Mouse (Mus musculus) left cerebral cortex, postnatal 14 days (tissue): ENCODE data around the gene Zfp507. TPM values are rescaled to one million over a fixed set of nuclear protein-coding genes. Genes with fewer than 3 reads are reported as not detected.

Source experiments
- DNase-seq, 2 experiments: peaks; one replicate each; pipeline ENCODE4 v3.0.0; 2021 to 2022; ENCODE audit warnings: low spot score in 2 of 2, mixed read lengths in 1 of 2
- intact Hi-C: fragments of 180-260 bp; cut with DNase I; formaldehyde crosslinking; loops from one replicate; pipeline ENCODE4 v1.15.1; 2025
- long read RNA-seq, 2 experiments: library from polyadenylated mRNA; stranded (forward); transcript quantifications; one replicate each; pipeline ENCODE4 v2.0.0; 2021
- total RNA-seq, 2 experiments: library from RNA; stranded (reverse); gene quantifications; 2 replicates each; pipeline ENCODE4 v1.2.3; 2021

Gene Zfp507
- 10 to 100 TPM; 25.2 to 27.1 TPM for total RNA-seq
- long read RNA-seq, experiment 1, full-length matches to known transcripts, result 6 of 11 reads
- long read RNA-seq, experiment 1, partial matches to known transcripts, result 0 of 11 reads
- long read RNA-seq, experiment 1, other reads (novel, unspliced or antisense), result 5 of 11 reads
- long read RNA-seq, experiment 2, partial matches to known transcripts, result 1 of 3 reads
- long read RNA-seq, experiment 2, other reads (novel, unspliced or antisense), result 1 of 3 reads

DNA sequence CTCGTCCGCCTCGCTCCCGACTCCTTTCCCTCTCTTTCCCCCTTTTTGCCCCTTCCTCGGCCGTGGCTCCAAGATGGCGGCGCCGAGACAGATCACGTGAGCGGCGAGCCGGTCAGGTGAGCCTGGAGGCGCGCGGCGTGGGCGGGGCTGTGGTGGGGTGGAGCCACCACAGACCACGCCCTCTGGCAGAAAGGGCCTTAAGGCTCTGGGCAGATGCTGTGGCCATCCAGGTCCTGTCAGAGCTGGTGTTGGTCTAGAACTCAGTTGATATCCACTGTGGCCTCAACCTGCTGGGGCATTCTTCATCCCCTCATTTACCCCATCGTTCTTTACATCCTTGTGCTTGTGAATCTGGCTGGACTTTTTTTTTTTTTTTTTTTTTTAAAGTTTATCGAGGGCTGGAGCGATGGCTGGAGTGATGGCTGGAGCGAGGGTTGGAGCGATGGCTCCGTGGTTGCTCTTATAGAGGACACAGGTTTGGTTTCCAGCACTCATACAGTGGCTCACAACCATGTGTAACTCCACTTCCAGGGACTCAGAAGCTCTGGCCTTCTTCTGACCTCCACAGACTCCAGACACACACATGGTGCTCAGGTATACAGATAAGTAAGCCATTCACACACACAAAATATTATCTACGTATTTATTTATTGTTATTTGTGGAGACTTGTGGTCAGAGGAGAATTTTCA, at the start of gene Zfp507:
Gene Zfp507 (minus strand): TSS at position 98 of the 690 bp plus-strand sequence.
- DNase-seq, result peak; percentile 87 to 88
- intact Hi-C loops, result no loop called here

DNA sequence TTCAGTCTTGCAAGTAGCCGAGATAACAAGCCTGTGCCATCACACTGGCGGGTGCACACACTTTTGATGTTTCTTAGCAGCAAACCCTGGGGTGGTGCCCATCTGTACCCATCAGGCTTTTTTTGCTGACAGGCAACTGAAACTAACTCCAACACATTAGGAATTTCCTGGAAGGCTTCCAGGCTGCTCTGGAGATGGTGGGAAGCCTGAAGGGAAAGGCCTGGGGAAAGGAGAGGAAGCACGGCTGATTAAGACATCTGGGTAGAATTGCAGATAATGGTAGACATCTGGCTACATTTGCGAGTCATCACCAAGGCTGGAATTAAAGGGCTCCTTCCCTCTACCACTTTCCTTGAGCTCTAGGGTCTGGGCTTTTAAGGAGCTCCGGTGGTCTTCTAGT, 47.6 kb upstream of the Zfp507 start:
- peak; percentile 14 to 40 for DNase-seq
- intact Hi-C loops, result no loop called here

DNA sequence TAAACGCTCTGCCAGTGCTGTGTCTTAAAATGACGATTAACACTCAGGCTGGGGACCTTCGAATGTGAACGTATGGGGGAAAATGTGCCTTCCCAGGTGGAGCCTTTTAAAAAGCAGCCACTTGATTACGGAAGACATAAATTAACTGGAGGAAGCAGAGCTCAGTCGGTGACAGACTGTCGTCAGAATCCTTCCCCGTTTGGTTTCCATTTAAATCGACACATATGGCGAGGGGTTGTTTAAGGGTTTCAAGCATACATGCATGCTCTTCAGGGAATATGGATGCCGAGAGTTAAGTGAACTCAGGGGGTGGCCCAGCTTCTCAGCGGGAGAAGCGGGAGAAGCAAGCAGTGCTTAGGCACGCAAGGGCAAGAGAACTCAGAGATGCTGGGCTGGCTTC, 45.7 kb upstream of the Zfp507 start:
- DNase-seq, result no peak
- intact Hi-C loops, result no loop called here

DNA sequence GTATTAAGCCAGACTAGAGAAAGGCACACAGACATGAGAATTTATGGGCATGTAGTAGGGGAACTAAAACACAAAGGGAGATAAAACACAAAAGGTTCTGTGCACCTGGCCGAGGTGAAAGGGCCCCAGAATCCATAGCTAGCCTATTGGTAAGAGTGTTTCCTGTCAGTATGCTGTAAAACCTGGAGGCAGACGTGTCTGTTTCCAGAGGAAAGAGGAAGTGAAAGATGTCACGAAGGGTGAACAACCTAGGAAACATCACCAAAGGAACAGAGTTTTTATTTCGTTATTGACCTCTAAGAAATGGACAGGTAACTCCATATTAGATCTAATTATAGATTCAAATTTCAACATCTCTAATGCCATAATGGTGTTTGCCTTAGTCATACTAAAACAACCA, 37.7 kb upstream of the Zfp507 start:
- DNase-seq, result no peak
- intact Hi-C loops, result no loop called here

DNA sequence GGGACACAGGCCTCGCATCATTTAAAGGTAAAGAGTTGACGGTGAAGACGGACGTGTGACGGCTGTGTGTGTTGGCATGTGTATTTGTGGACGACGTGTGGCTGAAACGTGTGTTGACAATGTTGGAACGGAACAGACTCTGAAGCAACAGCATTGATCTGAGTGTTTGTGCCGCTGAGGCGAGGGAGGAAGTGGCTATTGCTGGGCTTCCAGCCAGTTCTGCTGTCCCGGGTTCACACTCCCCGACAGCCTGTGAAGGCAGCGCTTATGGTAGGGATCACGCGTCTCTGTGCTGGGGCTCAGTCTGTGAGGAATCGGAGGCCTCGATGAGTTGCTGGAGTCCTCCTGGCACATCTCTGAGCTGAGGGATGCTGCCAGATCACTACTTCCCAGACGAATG, 34.0 kb upstream of the Zfp507 start:
- peak; percentile 26 to 42 for DNase-seq
- intact Hi-C loops, result no loop called here

DNA sequence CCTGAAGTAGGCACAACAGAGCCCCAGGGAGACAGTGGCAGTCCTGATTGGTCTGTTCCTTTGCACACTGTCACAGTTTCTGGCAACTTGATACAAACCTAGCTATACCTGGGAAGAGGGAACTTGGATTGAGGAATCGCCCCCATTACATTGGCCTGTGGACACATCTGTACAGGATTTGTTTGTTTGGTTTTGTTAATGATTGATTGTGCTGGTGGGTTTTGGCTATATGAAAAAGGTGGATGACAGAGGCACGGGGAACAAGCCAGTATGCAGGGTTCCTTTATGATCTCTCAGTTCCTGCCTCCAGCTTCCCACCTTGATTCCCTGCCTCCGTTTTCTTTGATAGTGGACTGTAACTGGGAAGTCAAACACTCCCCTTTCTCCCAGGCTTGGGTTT, 33.6 kb upstream of the Zfp507 start:
- DNase-seq, result no peak
- intact Hi-C loops, result no loop called here

DNA sequence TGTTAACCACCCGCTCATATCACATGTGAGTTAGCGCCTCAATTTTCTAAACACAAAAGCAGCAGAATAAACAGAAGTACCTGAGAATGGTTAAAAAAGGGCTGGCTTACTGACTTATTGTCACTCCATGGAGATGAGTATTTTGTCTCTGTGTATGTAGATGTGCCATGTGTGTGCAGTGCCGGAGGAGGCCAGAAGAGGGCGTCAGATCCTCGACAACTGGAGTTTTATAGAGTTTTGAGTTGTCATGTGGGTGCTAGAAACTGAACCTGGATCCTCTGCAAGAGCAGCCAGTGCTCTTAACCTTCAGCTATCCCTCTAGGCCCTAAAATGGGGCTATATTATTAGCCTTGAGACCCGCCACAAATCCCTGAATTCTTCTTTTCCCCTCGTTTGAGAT, 27.3 kb upstream of the Zfp507 start:
- DNase-seq, result no peak

DNA sequence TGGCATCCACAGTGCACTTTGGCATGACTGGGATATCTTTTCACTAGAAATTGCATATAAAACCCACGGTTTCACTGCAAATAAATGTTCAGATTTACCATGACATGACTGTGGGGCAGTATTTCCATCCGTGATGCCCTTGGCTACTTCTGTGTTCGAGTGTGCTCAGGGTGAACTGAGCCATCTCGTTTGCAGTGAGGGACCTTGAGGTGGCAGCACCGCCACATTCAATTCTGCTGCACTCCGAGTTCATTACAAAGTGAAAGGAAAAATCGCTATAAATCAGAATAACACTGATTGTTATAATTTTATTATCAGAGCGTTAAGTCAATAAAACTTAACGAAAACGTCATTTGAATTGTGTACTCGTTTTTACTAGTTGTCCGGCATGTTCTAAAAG, 21.1 kb upstream of the Zfp507 start:
- DNase-seq, result peak; percentile 47 to 59
- intact Hi-C loops, result loop anchor here (10.0 kb wide), 1 partner anchor 1521 kb away; no protein-coding TSS in a partner anchor

More for the DNA sequence above, 27.3 kb upstream of the Zfp507 start:
- intact Hi-C loops, result no loop called here

DNA sequence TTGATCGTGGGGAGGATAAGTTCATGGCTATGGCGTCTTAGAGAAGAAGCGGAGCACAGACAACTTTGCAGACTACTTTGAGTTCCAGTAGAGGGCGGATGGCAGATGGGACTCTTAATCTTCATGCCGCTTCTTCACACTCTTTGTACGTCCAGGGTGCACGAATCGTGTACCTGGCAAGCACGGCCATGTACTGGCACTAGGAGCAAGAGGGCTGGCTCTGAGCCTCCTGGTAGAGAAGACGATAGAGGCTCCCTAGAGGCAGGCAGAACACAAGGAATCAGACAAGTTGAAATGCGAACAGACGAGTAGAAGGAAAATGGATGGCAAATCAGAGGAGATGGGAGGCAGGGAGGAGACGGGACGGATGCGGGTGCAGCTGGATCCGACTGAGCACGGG, 19.5 kb upstream of the Zfp507 start:
- intact Hi-C loops, result loop anchor here (10.0 kb wide), 1 partner anchor 1522 kb away; no protein-coding TSS in a partner anchor
- DNase-seq, result peak in 1 of 2 experiments; percentile 18

DNA sequence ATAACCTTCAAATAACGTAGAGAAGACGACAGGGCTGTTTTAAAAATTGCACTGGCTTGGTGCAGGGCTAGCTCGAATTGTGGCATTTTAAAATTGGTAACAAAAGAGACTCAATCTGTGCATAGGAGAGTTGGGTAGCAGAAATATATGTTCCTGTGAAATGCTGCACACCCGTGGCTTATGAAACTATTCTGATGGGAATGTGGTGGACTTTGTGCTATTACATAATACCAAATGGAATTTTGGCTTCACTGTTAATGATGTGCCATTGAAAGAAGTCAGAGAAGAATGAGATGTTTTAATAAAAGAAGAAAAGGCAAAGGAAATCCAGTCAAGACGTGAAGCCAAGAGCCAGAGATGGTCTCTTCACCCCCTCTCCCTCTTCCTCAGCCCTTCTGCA, 18.6 kb upstream of the Zfp507 start:
- DNase-seq, result no peak
- intact Hi-C loops, result loop anchor here (10.0 kb wide), 1 partner anchor 1523 kb away; no protein-coding TSS in a partner anchor

DNA sequence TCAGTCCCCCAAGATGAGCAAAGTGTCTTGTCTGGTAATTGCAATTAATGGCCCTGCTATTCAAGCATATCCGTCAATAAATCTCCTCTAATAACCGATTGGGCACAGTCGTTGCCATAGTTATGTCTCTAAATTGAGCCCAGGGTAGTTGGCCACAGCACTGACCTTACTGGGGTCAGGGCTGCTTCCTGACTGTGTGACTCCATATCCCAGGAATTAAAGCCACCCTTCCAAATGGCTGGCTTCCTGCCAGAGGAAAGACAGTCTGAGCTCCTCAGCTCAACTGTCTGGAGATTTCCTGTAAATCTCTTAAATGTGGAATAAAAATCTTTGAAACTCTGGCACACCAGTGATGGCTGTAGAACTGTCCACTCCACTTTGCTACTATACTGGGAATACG, 16.7 kb upstream of the Zfp507 start:
- DNase-seq, result no peak
- intact Hi-C loops, result no loop called here

DNA sequence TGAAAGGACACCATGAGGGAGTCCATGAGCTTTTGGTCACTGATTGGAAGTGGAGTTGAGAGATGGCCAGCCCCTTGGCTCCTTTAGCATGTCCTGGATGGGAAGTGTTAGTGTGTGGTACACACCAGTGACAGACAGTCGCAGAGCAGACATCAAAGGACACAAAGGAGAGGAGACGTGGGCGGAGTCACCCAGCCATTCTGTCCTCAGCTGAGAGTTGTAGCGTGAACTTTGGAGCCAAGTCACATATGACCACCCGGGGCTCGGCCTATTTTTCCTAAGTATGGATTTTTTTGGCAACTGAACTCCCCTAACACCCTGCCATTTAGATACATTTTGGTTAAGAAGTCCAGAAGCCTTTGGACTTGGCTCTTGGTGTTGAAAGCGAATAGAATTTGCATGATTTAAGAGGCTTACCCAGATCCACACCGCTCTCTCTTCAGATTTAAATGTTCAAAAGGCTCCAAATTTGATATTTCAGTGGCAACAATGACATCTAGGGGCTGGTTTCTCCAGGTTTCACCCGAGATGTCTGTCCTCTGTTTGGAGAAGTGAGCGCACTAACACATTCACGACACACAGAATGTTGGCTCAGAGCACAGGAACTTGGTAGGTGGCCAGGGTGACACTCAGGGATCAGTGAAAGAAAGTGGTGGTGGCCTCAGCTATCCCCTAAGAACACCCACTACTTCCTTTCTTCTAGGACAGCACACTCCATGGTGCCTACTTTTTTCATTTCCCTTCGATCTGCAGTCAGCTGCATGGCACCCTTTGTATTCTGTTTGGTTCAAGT, 12.2 kb upstream of the Zfp507 start:
- intact Hi-C loops, result no loop called here
- no peak for DNase-seq

DNA sequence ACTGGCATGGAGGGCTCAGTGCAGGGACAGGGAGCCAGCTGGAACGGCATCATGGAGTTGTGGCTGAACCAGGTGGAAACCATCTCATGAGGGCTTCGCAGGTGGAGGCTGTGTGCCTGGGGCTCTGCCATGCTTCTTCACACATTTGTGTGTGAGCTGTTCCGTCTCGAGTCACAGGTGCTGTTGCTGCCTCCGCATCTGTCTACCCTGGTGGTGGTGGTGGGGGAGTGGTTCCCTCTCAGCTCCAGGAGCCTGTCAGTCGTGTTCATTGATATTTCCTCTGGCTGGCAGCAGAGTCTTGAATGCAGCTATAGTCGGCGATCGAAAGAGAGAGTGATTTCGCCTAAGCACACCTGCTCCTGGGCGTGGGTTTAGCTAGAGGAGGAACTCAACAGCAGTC, 10.5 kb upstream of the Zfp507 start:
- intact Hi-C loops, result no loop called here
- DNase-seq, result peak in 1 of 2 experiments; percentile 15

DNA sequence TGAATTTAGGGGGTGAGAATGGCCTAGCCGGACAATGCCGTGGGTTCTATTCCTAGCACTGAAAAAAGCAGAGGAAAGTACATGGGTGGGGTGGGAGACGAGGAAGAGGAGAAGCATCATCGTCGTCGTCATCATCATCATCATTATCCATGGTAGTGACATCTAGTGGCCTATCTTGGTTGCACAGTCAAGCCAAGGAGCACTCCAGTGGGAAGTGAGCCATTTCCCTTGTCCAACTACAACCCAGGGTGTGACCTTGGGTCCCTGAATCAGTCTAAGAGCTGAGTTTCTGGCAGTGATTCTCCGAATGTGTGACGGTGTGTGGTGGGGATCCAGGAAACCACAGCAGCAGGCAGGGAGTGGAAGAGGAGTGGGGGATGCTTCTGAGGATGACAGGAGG, 7.9 kb upstream of the Zfp507 start:
- no peak for DNase-seq
- intact Hi-C loops, result no loop called here

DNA sequence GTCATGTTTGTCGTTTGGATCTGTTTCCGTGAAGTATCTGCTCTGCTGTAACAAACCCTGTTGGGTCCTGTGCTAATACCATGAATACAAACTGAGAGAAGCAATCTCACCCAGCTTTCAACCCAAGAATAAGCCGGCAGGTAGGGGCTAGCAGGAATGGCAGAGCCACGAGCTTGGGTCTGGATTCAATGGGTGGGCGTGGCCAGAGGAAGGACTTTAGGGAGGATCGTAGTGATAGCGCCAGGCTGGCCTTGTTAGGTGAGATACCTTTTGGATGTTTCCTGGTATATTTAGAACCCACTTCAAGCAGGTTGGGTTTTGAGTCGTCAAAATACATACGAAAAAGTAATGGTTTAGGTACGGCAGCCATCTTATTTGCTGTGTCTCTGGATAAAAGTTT, 1.4 kb upstream of the Zfp507 start:
- DNase-seq, result no peak
- intact Hi-C loops, result no loop called here

DNA sequence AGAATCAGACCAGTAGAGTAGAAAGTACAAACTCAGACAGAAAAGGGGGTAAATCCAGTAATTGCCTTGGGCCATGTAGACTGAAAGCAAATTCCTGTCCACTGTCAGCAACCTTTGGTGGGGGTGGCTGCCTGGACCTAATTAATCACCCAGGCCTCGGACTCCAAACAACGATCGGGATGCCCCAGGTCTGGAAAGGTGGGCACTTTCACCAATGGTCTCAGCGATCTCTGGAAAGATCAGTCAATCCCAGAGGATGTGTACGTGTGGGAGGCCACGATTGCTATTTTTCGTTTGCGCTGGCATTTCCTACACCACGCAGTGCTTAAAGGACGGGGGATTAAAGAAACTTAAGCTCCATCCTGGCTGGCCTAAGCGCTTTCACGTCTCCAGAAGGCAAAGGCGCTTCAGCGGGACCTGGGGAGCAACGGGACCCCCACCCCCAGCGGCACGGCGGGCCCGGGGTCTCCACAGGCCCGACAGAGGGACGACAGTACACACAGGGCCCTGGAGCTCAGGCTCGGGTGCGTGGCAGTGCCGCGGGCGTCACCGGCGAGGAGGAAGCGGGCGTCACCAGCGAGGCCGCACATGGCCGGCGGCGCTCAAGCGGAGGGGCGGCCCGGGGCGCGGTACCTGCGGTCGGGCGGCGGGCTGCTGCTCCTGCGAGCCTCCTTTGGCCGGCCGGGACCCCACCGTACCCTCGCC, 450 bp downstream of the Zfp507 start:
- intact Hi-C loops, result no loop called here
- DNase-seq, result no peak

DNA sequence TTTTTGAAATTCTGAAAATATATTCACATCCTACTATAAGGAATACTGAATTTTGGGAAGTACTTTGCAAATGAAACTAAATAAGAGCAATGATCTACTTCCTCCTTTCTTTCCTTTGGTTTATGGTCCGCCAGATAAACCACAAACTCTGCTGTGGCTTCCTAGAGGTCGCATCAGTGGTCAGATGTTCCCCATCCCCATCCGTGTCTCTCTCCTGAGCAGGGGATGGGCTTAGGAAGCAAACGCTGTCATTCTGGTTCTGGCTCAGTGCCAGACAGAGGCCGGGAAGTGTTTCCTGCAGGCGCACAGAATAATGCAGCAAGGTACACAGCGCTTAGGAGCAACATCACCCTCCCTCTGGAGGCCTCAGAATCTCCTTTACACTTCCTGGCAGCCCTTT, 6.7 kb downstream of the Zfp507 start:
- DNase-seq, result no peak
- intact Hi-C loops, result no loop called here

DNA sequence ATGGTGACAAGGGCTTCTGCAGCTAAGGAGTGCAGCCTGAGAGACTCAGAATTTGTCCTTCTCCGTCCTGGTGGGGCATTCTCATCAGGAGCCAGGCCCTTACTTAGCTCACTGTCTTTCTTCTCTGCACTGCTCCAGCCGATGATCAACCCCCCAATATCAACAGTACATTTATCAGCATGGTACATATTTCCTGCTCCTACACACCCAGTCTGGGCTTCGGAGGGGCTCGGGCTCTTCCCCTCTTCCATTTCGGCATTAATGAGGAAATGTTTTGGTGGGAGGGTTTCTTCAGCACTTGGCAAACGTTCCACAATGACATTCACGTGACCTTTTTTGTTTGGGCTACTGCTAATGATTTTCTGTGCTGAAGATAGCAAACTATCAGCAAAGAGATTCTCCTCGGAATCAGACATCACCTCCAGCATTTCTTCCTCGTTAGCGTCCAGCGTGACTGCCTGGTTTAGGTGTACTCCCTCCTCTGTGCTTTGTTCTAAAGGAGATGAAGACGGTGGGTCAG, 8.6 kb downstream of the Zfp507 start:
- DNase-seq, result no peak
- intact Hi-C loops, result no loop called here

DNA sequence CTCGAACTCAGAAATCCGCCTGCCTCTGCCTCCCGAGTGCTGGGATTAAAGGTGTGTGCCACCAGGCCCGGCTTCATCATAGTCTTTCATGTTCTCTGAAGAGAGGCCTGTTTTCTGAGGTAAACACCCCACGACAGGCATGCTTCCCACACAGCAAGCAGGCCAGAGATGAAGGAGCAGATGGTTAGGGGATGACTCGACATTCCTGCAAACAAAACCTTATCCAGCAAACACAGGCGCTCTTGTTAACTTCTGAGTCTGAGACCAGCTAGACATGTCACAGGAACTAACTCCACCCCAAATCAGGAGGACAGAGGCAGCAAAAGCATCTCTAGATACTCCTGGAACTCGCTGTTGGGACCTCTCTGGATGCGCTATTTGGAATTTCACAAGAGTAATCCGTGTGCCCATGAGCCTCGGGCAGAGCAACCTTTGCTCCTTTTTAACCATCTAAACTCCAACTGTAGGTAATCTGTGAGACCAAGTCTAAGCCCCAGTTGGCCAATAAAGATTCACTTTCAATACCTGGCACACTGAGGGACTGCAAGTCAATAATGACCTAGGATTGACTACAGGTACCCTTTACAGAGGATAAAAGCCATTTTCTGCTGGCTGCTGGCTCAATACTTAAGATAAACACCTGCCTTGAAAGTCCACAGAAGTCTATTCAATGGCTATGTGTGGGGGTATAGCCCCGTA, 10.5 kb downstream of the Zfp507 start:
- DNase-seq, result no peak
- intact Hi-C loops, result no loop called here
